Mouse (Mus musculus): Measurements from ENCODE around the gene Mfsd4b1.

GRCm38 (mm10) chr10:40020401-40020800 is 4.7 kb downstream of the Mfsd4b1 start:
- TF ChIP-seq CTCF (IDR thresholded peaks at IDR 0.05; ENCODE audit: borderline replicate concordance, extremely low read depth, insufficient read depth, insufficient read length) (no peak), POLR2A (IDR thresholded peaks at IDR 0.05; ENCODE audit: borderline replicate concordance, extremely low read depth, insufficient read depth, insufficient read length, poor library complexity, severe bottlenecking) (no peak)

Data from brain, embryonic 14.5 days (tissue).